Mouse (Mus musculus) C2C12 (cell line): ENCODE measurements around the gene Arhgap32.

Experiments
- CTCF ChIP-seq: IDR thresholded peaks from one replicate; pipeline ENCODE4 v1.5.1; 2011; ENCODE audit not compliant: control insufficient read depth, insufficient read depth, insufficient read length
- MYOG ChIP-seq: IDR thresholded peaks from one replicate; pipeline ENCODE4 v1.6.1; 2011; ENCODE audit not compliant: control insufficient read depth, insufficient read length; ENCODE audit errors: extremely low read depth

GRCm38 (mm10) chr9:32138616-32139015 lies 22.7 kb downstream of the Arhgap32 start:
- TF ChIP-seq CTCF (no peak), MYOG (no peak)
